Mouse (Mus musculus) lung, embryonic 14.5 days (tissue): ENCODE results near the gene Rbm10. TPM values are rescaled to one million over a fixed set of nuclear protein-coding genes. Genes with fewer than 3 reads are reported as not detected.
A peak's percentile ranks its signal among the peaks of the same experiment; 100 is the strongest.

Experiments
- ATAC-seq: fragments of 200-750 bp; cut with Nextera tagmentation; 2 replicates; pipeline ENCODE4 v1.8.0; 2017; ENCODE audit warnings: mild to moderate bottlenecking, moderate TSS enrichment, moderate library complexity; ENCODE audit not compliant: insufficient read depth
- DNase-seq: peaks from one replicate; pipeline ENCODE4 v3.0.0-alpha.2; 2015
- H3K27ac ChIP-seq: fragments of 300-500 bp; sonication (generic); 2 replicates; pipeline ENCODE4 v1.5.1; 2014; ENCODE audit warnings: low read depth, mild to moderate bottlenecking, moderate library complexity
- H3K27me3 ChIP-seq: fragments of 300-500 bp; sonication (generic); 2 replicates; pipeline ENCODE4 v1.6.1; 2014; ENCODE audit warnings: low read length, control low read depth; ENCODE audit not compliant: insufficient read depth
- H3K36me3 ChIP-seq: fragments of 300-500 bp; sonication (generic); 2 replicates; pipeline ENCODE4 v1.6.1; 2014; ENCODE audit warnings: control low read depth; ENCODE audit not compliant: insufficient read depth
- H3K4me1 ChIP-seq: fragments of 300-500 bp; sonication (generic); 2 replicates; pipeline ENCODE4 v1.6.1; 2014; ENCODE audit warnings: antibody characterized with exemption, control low read depth; ENCODE audit not compliant: insufficient read depth
- H3K4me2 ChIP-seq: fragments of 300-500 bp; sonication (generic); 2 replicates; pipeline ENCODE4 v1.6.1; 2014; ENCODE audit warnings: mild to moderate bottlenecking
- H3K4me3 ChIP-seq: fragments of 300-500 bp; sonication (generic); 2 replicates; pipeline ENCODE4 v1.5.1; 2014; ENCODE audit warnings: low read depth, low read length
- H3K9ac ChIP-seq: fragments of 300-500 bp; sonication (generic); 2 replicates; pipeline ENCODE4 v1.6.1; 2014
- H3K9me3 ChIP-seq: fragments of 300-500 bp; sonication (generic); 2 replicates; pipeline ENCODE4 v1.6.1; 2016; ENCODE audit warnings: low read depth, low read length, control low read depth
- CTCF ChIP-seq: IDR thresholded peaks from 2 replicates; pipeline ENCODE4 v1.5.1; 2016; ENCODE audit warnings: antibody characterized with exemption, low read depth
- WGBS: fragments of 180-500 bp; shearing (Covaris S2); extraction: QIAGEN DNeasy Blood & Tissue Kit; methylation state at CpG from one replicate; pipeline ENCODE4 v1.1.7; 2014; 5-methylcytosine and 5-hydroxymethylcytosine counted together
- polyA plus RNA-seq: library from polyadenylated mRNA; unstranded; fragments of >200 nt; fragmentation: Nextera tagmentation; extraction: Ambion mirVana; gene quantifications from 2 replicates; pipeline ENCODE4 v1.2.1, GENCODE M21; 2014

The Rbm10 gene
- polyA plus RNA-seq, 1 experiment from 2014 or later, result 75.1 TPM

DNA sequence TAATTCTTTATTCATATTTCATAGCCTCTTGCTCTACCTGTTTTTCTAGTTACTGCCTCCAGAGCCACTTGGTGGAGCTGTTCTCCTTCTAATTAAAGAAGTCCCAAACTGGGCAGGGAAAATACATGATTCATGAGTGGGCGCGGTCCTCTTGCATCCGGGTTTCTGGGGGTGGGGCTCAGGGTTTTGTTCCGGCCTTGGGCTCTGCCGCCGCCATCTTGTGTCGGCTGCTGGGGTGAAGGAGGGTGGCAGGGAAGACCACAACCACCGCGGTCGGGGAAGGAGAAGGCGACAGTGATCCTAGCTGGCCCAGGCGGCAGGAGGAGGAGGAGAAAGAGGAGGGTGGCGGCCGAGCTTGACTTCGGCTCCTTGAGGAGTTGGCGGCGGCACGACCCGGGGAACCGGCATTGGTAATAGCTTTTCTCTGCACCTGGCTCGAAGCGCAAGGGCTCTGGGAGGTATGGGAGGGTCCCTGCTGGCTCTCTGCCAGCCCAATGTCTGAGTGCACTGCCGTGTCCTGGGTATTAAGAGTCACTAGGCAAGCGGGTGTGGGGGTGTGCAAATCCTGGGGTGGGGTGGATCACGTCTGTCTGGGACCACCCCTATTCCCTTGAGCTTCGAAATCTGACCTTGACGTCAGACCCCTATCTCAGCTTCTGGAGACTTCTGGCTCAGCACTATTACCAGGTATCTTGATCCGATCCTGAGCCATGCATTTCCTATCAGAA lies 45.6 kb downstream of the Rbm10 start:
- 8% methylated on average over 27 of the region's 28 CpGs for WGBS
- Histone ChIP-seq H3K9ac (peak overlapping the region; percentile 78), H3K27ac (peak overlapping the region; percentile 72), H3K27me3 (no peaks in the 10 kb centered on the region), H3K4me1 (no peaks in the 10 kb centered on the region), H3K9me3 (no peaks in the 10 kb centered on the region), H3K4me2 (peak overlapping the region; percentile 66), H3K36me3 (peaks cover 19% of the 10 kb centered on the region), H3K4me3 (peak overlapping the region; percentile 61)
- TF ChIP-seq CTCF, result peak; percentile 60
- peak; percentile 85 for ATAC-seq
- DNase-seq, result peak; percentile 94

DNA sequence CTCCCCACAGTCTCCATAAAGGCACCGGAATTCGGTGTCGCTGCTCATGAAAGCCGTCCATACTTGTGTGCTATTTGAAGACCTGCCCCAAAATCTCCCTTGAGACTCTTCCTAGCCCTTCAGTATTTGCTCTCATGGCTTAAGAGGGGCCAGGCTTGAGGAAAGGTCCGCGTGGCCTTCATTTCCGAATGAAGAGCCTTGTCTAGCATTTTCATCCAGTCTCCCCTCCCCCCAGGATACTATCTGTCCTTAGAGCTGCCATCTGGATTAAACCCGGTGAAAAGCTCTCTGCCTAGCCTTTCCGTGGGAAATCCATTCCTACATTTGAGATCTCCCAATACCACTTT lies 46.1 kb downstream of the Rbm10 start:
- no peak for TF ChIP-seq CTCF
- ATAC-seq (no peak), DNase-seq (peak; percentile 28)
- no peaks in the 10 kb centered on the region for H3K9me3 ChIP-seq
- H3K36me3 ChIP-seq, result peaks cover 24% of the 10 kb centered on the region
- WGBS, result 11% methylated on average over 9 of the region's 9 CpGs
- H3K4me2 ChIP-seq, result peak overlapping the region; percentile 66
- H3K9ac ChIP-seq, result peak overlapping the region; percentile 78
- H3K27me3 ChIP-seq, result no peaks in the 10 kb centered on the region
- no peaks in the 10 kb centered on the region for H3K4me1 ChIP-seq
- 0 out of 2 replicates have a peak overlapping the region, but pooled peaks have one; percentile 72 for H3K27ac ChIP-seq
- H3K4me3 ChIP-seq, result peak overlapping the region; percentile 61

DNA sequence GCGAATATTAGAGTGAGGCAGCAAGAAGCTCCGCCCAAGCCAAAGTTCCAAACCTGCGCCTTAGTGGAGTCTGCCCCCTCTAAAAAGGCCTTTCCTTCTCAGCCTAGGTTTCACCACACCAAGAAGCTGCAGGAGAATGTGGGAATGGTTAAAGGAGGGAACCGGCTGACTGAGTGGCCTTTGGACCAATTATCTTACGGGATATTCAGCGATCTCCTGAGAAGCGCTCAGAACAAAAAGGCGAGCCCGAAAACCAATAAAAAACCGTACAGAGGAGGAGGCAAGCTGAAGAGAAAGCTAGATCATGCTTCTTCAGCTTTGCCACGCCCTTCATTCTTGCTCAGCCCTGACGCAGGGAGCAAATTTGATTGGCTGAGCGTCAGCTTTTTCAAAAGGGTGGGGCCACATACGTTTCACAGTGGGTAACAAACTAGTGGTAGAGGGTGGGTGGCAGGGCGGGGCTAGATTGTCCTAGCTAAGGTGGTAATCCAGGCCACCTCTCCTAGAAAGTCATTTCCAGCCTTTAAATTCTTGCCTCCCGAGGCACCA lies 70.3 kb downstream of the Rbm10 start, which contains the start of gene Cdk16:
Cdk16 (plus strand) TSS at position 436 of the 549 bp plus-strand sequence.
- no peak for TF ChIP-seq CTCF

DNA sequence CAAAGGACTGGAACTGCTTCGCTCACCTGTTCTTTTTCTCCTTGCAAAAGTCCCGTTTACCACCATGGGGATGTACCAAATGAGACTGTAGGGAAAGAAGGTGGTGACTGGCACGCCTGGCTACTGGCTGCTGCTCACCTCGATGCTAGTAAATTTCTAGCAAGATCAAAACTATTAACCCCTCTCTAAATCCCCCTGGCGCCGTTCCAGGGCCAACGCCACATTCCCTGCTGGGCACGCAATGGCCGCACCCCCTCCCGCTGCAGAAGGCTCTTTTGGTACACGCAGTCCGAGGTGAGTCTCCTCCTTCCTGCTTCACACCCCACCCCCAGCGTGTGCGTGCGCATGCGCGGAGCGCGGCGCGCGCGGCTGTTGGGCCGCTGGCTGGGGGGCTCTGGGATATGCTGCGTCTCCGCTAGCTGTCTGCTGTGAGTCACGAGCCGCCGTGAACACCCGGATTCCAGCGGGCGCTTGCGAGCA lies 70.8 kb downstream of the Rbm10 start:
- H3K9me3 ChIP-seq, result no peaks in the 10 kb centered on the region
- DNase-seq (peak; percentile 88), ATAC-seq (peak; percentile 87)
- no peaks in the 10 kb centered on the region for H3K4me1 ChIP-seq
- no peak for TF ChIP-seq CTCF
- peak overlapping the region; percentile 65 for H3K4me3 ChIP-seq
- 9% methylated on average over 30 of the region's 33 CpGs for WGBS
- H3K27me3 ChIP-seq, result no peaks in the 10 kb centered on the region
- H3K36me3 ChIP-seq, result peaks cover 5% of the 10 kb centered on the region; the same call in 1 of the 2 replicates
- peak overlapping the region; percentile 90 for H3K9ac ChIP-seq
- H3K27ac ChIP-seq, result peak overlapping the region; percentile 96
- H3K4me2 ChIP-seq, result peak overlapping the region; percentile 72

More for the DNA sequence above, 70.3 kb downstream of the Rbm10 start, which contains the start of gene Cdk16:
- no peaks in the 10 kb centered on the region for H3K27me3 ChIP-seq
- 8% methylated on average over 16 of the region's 16 CpGs for WGBS
- peaks cover 10% of the 10 kb centered on the region; the same call in 1 of the 2 replicates for H3K36me3 ChIP-seq
- H3K4me3 ChIP-seq, result peak within 1 kb of the TSS; percentile 65
- H3K4me1 ChIP-seq, result no peaks in the 10 kb centered on the region
- peak within 1 kb of the TSS; percentile 96 for H3K27ac ChIP-seq
- peak within 1 kb of the TSS; percentile 90 for H3K9ac ChIP-seq
- no peaks in the 10 kb centered on the region for H3K9me3 ChIP-seq
- ATAC-seq (peak; percentile 92), DNase-seq (peak; percentile 95)
- H3K4me2 ChIP-seq, result peak within 1 kb of the TSS; percentile 72

DNA sequence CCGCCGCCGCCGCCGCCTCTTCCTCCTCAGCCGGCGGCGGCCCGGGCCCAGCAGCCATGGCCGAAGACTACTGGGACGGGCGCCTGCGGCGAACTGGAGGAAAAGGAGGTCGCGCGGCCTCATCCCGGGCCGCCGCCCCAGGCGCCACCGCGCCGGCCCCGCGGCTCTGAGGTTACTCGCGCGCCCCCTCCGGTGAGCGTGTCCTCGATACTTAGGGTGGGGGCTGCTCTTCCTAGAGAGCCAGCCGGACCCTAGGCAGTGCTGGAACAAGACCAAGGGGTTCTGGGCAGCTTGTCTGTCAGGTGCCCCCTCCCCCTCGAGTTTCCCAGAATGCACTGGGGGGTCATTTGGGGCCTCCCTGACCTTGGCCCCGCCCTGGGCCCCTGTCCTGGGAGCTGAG lies 71.3 kb downstream of the Rbm10 start:
- peak; percentile 29 for ATAC-seq

DNA sequence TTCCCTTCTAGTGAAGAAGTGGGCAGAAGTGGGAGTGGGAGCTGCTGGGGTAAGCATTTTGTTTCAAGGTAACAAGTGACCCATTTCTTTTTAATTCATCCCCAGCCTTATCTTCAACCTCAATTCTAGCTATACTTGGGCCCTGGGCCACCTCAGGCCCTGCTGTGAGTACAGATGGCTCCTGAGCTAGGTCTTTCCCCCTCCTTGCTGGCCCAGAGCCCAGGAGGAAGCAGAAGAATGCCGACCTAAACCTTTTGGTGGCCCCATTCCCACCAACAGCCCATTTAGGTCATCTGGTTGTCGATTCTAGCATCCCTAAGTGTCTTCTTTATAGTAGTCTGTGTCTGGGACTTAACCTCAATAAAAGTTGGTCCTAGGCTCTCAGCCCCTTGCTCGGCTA lies 74.3 kb downstream of the Rbm10 start:
- WGBS, result 57% methylated on average over 3 of the region's 3 CpGs
- no peak for TF ChIP-seq CTCF
- Histone ChIP-seq H3K4me1 (no peaks in the 10 kb centered on the region), H3K27ac (no peak overlapping the region), H3K36me3 (peaks cover 33% of the 10 kb centered on the region), H3K9ac (no peak overlapping the region), H3K4me3 (no peak overlapping the region), H3K27me3 (no peaks in the 10 kb centered on the region), H3K9me3 (no peaks in the 10 kb centered on the region), H3K4me2 (no peak overlapping the region)
- ATAC-seq (no peak), DNase-seq (no peak)

More for the DNA sequence above, 71.3 kb downstream of the Rbm10 start:
- H3K27me3 ChIP-seq, result no peaks in the 10 kb centered on the region
- DNase-seq, result peak; percentile 70
- H3K4me1 ChIP-seq, result no peaks in the 10 kb centered on the region
- H3K36me3 ChIP-seq, result peaks cover 6% of the 10 kb centered on the region; the same call in 1 of the 2 replicates
- peak overlapping the region; percentile 90 for H3K9ac ChIP-seq
- WGBS, result 12% methylated on average over 18 of the region's 35 CpGs
- H3K4me3 ChIP-seq, result peak overlapping the region; percentile 65
- peak overlapping the region; percentile 72 for H3K4me2 ChIP-seq
- TF ChIP-seq CTCF, result no peak
- no peaks in the 10 kb centered on the region for H3K9me3 ChIP-seq
- H3K27ac ChIP-seq, result peak overlapping the region; percentile 96

DNA sequence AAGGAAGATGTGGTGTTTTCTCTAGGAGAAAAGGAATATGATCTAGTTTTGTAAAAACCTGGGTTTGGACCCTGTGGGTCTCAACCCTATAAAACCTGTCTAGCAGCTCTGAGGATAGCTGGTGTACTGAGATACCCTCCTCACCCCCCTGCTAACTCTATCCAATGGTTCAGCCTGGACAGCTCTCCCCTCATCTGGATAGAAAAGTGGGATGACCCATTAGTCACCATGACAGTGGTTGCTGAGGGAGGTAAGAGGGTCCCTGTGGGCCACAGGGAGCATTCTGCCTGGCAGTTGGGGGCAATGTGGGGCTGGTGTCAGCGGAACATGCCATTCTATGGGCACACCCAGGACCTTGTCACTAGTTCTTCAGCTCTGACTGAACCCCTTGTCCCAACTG lies 75.3 kb downstream of the Rbm10 start:
- no peak for TF ChIP-seq CTCF
- H3K4me1 ChIP-seq, result no peaks in the 10 kb centered on the region
- 77% methylated on average over 1 of the region's 1 CpGs for WGBS
- H3K27ac ChIP-seq, result no peak overlapping the region
- no peak overlapping the region for H3K9ac ChIP-seq
- H3K36me3 ChIP-seq, result peaks cover 42% of the 10 kb centered on the region
- no peaks in the 10 kb centered on the region for H3K9me3 ChIP-seq
- H3K4me3 ChIP-seq, result no peak overlapping the region
- H3K27me3 ChIP-seq, result no peaks in the 10 kb centered on the region
- DNase-seq, result no peak
- ATAC-seq, result no peak
- no peak overlapping the region for H3K4me2 ChIP-seq
